Mouse (Mus musculus) MEL (cell line): ENCODE results near the gene Abca8b. TPM values are rescaled to one million over a fixed set of nuclear protein-coding genes. Genes with fewer than 3 reads are reported as not detected.

ENCODE experiments used
- DNase-seq: peaks from one replicate; pipeline ENCODE4 v3.0.0; 2011; ENCODE audit warnings: low read depth, low spot score
- H3K27ac ChIP-seq: 2 replicates; pipeline ENCODE4 v1.5.1; 2012; ENCODE audit warnings: low read depth, mild to moderate bottlenecking, control low read depth, low read length, moderate library complexity; ENCODE audit not compliant: control insufficient read depth
- H3K27me3 ChIP-seq, 2 experiments: fragments of 150-350 bp in 1 of 2; sonication (generic) in 1 of 2; 2 replicates each; pipeline ENCODE4 v1.6.1; 2012; ENCODE audit warnings: low read length in 2 of 2, mild to moderate bottlenecking in 2 of 2, improper control_type of control experiment in 1 of 2, moderate library complexity in 1 of 2; ENCODE audit not compliant: insufficient read depth in 2 of 2, control insufficient read depth in 1 of 2
- H3K36me3 ChIP-seq, 2 experiments: 2 replicates each; pipeline ENCODE4 v1.6.1; 2012 to 2014; ENCODE audit warnings: low read length in 2 of 2, improper control_type of control experiment in 1 of 2, inconsistent platforms in 1 of 2, mild to moderate bottlenecking in 1 of 2; ENCODE audit not compliant: insufficient read depth in 2 of 2, control insufficient read depth in 1 of 2
- H3K4me1 ChIP-seq, 2 experiments: fragments of 150-350 bp in 1 of 2; sonication (generic) in 1 of 2; 2 replicates each; pipeline ENCODE4 v1.6.1; 2012; ENCODE audit warnings: low read length in 2 of 2, improper control_type of control experiment in 1 of 2, mild to moderate bottlenecking in 1 of 2; ENCODE audit not compliant: insufficient read depth in 2 of 2, control insufficient read depth in 1 of 2
- H3K4me3 ChIP-seq, 2 experiments: fragments of 150-350 bp in 1 of 2; sonication (generic) in 1 of 2; 2 replicates each; pipeline ENCODE4 v1.5.1; 2012; ENCODE audit warnings: low read depth in 2 of 2, low read length in 2 of 2, mild to moderate bottlenecking in 2 of 2, moderate library complexity in 2 of 2, control low read depth in 1 of 2, improper control_type of control experiment in 1 of 2; ENCODE audit not compliant: control insufficient read depth in 1 of 2, insufficient read depth in 1 of 2
- H3K79me2 ChIP-seq: 2 replicates; pipeline ENCODE4 v1.6.1; 2012; ENCODE audit warnings: mild to moderate bottlenecking, low read length, moderate library complexity; ENCODE audit not compliant: control insufficient read depth, poor library complexity, insufficient read depth
- H3K9ac ChIP-seq: 2 replicates; pipeline ENCODE4 v1.6.1; 2012; ENCODE audit warnings: low read depth, mild to moderate bottlenecking, control low read depth, low read length, moderate library complexity; ENCODE audit not compliant: control insufficient read depth, poor library complexity, severe bottlenecking
- H3K9me3 ChIP-seq: fragments of 150-350 bp; sonication (generic); replicated peaks from 2 replicates; pipeline ENCODE4 v1.6.1; 2012; ENCODE audit warnings: mild to moderate bottlenecking, low read length, improper control_type of control experiment, moderate library complexity; ENCODE audit not compliant: insufficient read depth
- BHLHE40 ChIP-seq: IDR thresholded peaks from 2 replicates; pipeline ENCODE4 v1.6.1; 2012; ENCODE audit warnings: low read depth, mild to moderate bottlenecking, inconsistent platforms, low read length, improper control_type of control experiment, borderline replicate concordance
- CHD1 ChIP-seq: IDR thresholded peaks from 2 replicates; pipeline ENCODE4 v1.6.1; 2012; ENCODE audit warnings: low read depth, mild to moderate bottlenecking, inconsistent platforms, low read length, improper control_type of control experiment
- CTCF ChIP-seq, 3 experiments: IDR thresholded peaks in 2 of 3; conservative IDR thresholded peaks in 1 of 3; 2 replicates each; pipeline ENCODE4 v1.5.1; 2011 to 2012; ENCODE audit warnings: low read length in 3 of 3, low read depth in 2 of 3, mild to moderate bottlenecking in 2 of 3, improper control_type of control experiment in 1 of 3, inconsistent platforms in 1 of 3, mixed read lengths in 1 of 3, moderate library complexity in 1 of 3; ENCODE audit not compliant: control insufficient read depth in 1 of 3, insufficient read depth in 1 of 3, poor library complexity in 1 of 3, severe bottlenecking in 1 of 3
- E2F4 ChIP-seq: IDR thresholded peaks from 2 replicates; pipeline ENCODE4 v1.6.1; 2011; ENCODE audit warnings: low read depth, low read length, improper control_type of control experiment, borderline replicate concordance
- EP300 ChIP-seq, 2 experiments: IDR thresholded peaks; 2 replicates each; pipeline ENCODE4 v1.6.1; 2011; ENCODE audit warnings: improper control_type of control experiment in 2 of 2, low read length in 2 of 2, low read depth in 1 of 2, mild to moderate bottlenecking in 1 of 2
- ETS1 ChIP-seq: IDR thresholded peaks from 2 replicates; pipeline ENCODE4 v1.6.1; 2012; ENCODE audit warnings: low read depth, mild to moderate bottlenecking, inconsistent platforms, low read length, improper control_type of control experiment, moderate library complexity
- KAT2A ChIP-seq: conservative IDR thresholded peaks from 2 replicates; pipeline ENCODE4 v1.6.1; 2012; ENCODE audit warnings: low read depth, low read length, improper control_type of control experiment, inconsistent platforms
- MAFK ChIP-seq: IDR thresholded peaks from 2 replicates; pipeline ENCODE4 v1.6.1; 2011; ENCODE audit warnings: low read depth, mild to moderate bottlenecking, low read length, improper control_type of control experiment, borderline replicate concordance
- POLR2A ChIP-seq, 2 experiments: IDR thresholded peaks; 2 replicates each; pipeline ENCODE4 v1.6.1; 2011 to 2012; ENCODE audit warnings: low read length in 2 of 2, mild to moderate bottlenecking in 2 of 2, control low read depth in 1 of 2, improper control_type of control experiment in 1 of 2, low read depth in 1 of 2, moderate library complexity in 1 of 2; ENCODE audit not compliant: control insufficient read depth in 1 of 2, insufficient read depth in 1 of 2, poor library complexity in 1 of 2
- POLR2AphosphoS2 ChIP-seq: IDR thresholded peaks from 2 replicates; pipeline ENCODE4 v1.6.1; 2011; ENCODE audit warnings: low read length, improper control_type of control experiment
- POLR2AphosphoS5 ChIP-seq: IDR thresholded peaks from 2 replicates; pipeline ENCODE4 v1.6.1; 2012; ENCODE audit warnings: low read depth, borderline replicate concordance, mild to moderate bottlenecking, inconsistent platforms, low read length, moderate library complexity, mixed read lengths
- RAD21 ChIP-seq: IDR thresholded peaks from 2 replicates; pipeline ENCODE4 v1.6.1; 2011; ENCODE audit warnings: mild to moderate bottlenecking, low read depth, low read length, improper control_type of control experiment
- RCOR1 ChIP-seq: IDR thresholded peaks from 2 replicates; pipeline ENCODE4 v1.6.1; 2012; ENCODE audit warnings: low read depth, mild to moderate bottlenecking, inconsistent platforms, low read length, improper control_type of control experiment
- SIN3A ChIP-seq: IDR thresholded peaks from 2 replicates; pipeline ENCODE4 v1.6.1; 2012; ENCODE audit warnings: low read length, improper control_type of control experiment, inconsistent platforms
- TBP ChIP-seq: IDR thresholded peaks from 2 replicates; pipeline ENCODE4 v1.8.0; 2011; ENCODE audit warnings: low read depth, low read length, improper control_type of control experiment
- ZC3H11A ChIP-seq: IDR thresholded peaks from 2 replicates; pipeline ENCODE4 v1.6.1; 2012; ENCODE audit warnings: low read depth, mild to moderate bottlenecking, inconsistent platforms, low read length, improper control_type of control experiment
- ZKSCAN1 ChIP-seq: IDR thresholded peaks from 2 replicates; pipeline ENCODE4 v1.6.1; 2012; ENCODE audit warnings: low read depth, mild to moderate bottlenecking, inconsistent platforms, low read length, improper control_type of control experiment, moderate library complexity
- polyA plus RNA-seq, 2 experiments: library from polyadenylated mRNA; stranded (reverse) in 1 of 2; unstranded in 1 of 2; fragments of >175 nt in 1 of 2; fragments of >200 nt in 1 of 2; gene quantifications; 2 replicates each; pipeline versions ENCODE4 v1.2.1 to v1.2.4; 2012; ENCODE audit warnings: low replicate concordance in 2 of 2, low read depth in 1 of 2; ENCODE audit not compliant: insufficient read length in 2 of 2, insufficient read depth in 1 of 2, missing spikeins in 1 of 2
- total RNA-seq: library from RNA; depleted of rRNA; stranded (reverse); fragments of 300-350 nt; gene quantifications from 2 replicates; pipeline ENCODE4 v1.2.3, GENCODE M21; 2012

Gene Abca8b
- total and polyA plus RNA-seq, 3 experiments: not detected

- Histone ChIP-seq H3K27ac (no peak overlapping the region), H3K36me3 (no peaks in the 10 kb centered on the region), H3K9me3 (no peaks in the 10 kb centered on the region), H3K4me3 (no peak overlapping the region), H3K79me2 (no peaks in the 10 kb centered on the region), H3K4me1 (no peaks in the 10 kb centered on the region), H3K9ac (no peak overlapping the region), H3K27me3 (no peaks in the 10 kb centered on the region)
- DNase-seq: no peak
- TF ChIP-seq POLR2AphosphoS5: no peak
- TF ChIP-seq TBP: no peak
- no peak for TF ChIP-seq ZKSCAN1
- TF ChIP-seq ETS1: no peak
- TF ChIP-seq POLR2AphosphoS2: no peak
- TF ChIP-seq RCOR1: no peak
- TF ChIP-seq SIN3A: no peak
- no peak for TF ChIP-seq EP300 (IDR thresholded peaks at IDR 0.05; ENCODE audit: low read depth in 1 of 2, low read length in 2 of 2)
- TF ChIP-seq RAD21: no peak
- TF ChIP-seq POLR2A (IDR thresholded peaks at IDR 0.05; ENCODE audit: control insufficient read depth in 1 of 2, insufficient read depth in 1 of 2, low read depth in 1 of 2, low read length in 2 of 2, poor library complexity in 1 of 2): no peak
- no peak for TF ChIP-seq MAFK
Measured at GRCm38 (mm10) chr11:109981872-109982271, 13.8 kb downstream of the Abca8b start.

GRCm38 (mm10) chr11:109970521-109970920, 25.1 kb downstream of the Abca8b start:
- H3K27ac ChIP-seq: no peak overlapping the region
- H3K27me3 ChIP-seq: no peaks in the 10 kb centered on the region; a peak in 1 of 4 replicates
- DNase-seq: no peak
- H3K79me2 ChIP-seq: no peaks in the 10 kb centered on the region
- H3K4me1 ChIP-seq: no peaks in the 10 kb centered on the region
- no peak overlapping the region for H3K9ac ChIP-seq
- no peak overlapping the region for H3K4me3 ChIP-seq
- no peaks in the 10 kb centered on the region for H3K9me3 ChIP-seq
- TF ChIP-seq TBP (no peak), BHLHE40 (no peak), CHD1 (no peak), RCOR1 (no peak), CTCF (IDR thresholded peaks at IDR 0.05 in 2 of 3, conservative IDR thresholded peaks at IDR 0.05 in 1 of 3; ENCODE audit: control insufficient read depth in 1 of 3, insufficient read depth in 1 of 3, low read depth in 2 of 3, low read length in 3 of 3, poor library complexity in 1 of 3, severe bottlenecking in 1 of 3) (no peak), E2F4 (no peak), KAT2A (no peak), MAFK (no peak), SIN3A (no peak), ZC3H11A (no peak), ETS1 (no peak)
- H3K36me3 ChIP-seq: no peaks in the 10 kb centered on the region
